Mouse (Mus musculus): ENCODE measurements around the gene Msrb3.

The Msrb3 gene

DNA sequence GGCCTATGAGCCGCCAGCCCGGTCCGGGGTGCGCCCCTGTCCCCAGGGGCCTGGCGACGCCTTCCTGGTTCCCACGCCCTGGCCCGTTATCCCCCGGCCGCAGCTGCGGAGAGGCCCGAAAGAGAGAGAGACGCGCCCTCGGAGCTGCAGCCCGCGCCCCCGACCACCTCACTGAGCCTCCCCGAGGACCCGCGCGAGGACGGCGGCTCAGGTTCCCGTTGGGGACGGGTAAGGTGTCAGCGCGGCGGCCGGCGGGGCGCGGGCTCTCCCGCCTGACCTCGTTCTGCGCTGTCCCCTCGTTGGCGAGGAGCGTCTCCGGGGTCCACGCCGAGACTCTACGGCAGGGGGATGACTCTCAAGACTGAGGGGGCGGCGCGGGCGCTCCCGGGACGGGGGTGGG lies 544 bp downstream of the Msrb3 start:
- no peak for DNase-seq (ENCODE audit: low spot score in 2 of 2)

GRCm38 (mm10) chr10:120895899-120896289 lies 3.0 kb downstream of the Msrb3 start:
- DNase-seq (ENCODE audit: low spot score in 2 of 2): peak in 1 of 2 experiments; percentile 10

DNA sequence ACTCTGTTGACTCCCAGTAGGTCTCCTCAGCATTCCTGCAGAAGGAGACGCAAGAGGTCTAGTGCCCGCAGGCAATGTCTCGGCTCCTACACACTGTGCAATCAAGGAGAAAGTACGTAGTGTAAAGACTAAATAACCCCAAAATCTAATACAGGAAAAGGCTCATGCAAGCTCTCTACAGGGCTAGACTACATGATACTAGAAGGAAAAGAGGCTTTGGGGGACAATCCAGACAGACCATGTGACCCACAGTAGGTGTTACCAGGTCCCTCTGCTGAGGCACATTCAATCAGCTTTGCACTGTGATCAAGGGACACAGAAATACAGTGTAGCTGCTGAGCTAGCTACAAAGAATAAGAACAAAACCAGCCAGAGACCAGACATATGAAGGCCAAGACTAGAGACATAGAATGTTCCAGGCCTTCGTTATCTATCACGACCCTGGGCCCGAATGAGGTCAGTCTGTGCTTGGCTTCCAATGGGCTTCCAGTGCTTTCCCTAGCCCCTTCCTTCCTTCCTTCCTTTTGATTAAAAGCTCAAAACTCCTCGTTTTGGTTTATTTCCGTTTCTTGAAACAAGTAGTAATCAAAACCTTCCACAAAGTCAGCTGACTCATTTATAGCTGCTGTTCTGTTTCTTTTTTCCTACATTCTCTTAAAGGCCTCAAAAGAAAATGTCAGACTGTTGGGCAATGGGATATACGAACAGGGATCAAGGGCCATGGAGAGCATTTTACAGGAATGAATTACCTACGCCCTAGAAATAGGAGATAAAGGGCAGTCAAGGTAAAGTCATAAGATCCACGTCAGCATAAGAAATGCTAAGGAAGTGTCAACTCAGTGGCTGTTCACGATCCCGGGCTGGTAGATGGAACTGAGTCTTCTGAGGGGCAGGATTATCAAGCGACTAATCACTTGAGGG lies 3.7 kb downstream of the Msrb3 start:
- DNase-seq (ENCODE audit: low spot score in 2 of 2): peak in 1 of 2 experiments; percentile 18

DNA sequence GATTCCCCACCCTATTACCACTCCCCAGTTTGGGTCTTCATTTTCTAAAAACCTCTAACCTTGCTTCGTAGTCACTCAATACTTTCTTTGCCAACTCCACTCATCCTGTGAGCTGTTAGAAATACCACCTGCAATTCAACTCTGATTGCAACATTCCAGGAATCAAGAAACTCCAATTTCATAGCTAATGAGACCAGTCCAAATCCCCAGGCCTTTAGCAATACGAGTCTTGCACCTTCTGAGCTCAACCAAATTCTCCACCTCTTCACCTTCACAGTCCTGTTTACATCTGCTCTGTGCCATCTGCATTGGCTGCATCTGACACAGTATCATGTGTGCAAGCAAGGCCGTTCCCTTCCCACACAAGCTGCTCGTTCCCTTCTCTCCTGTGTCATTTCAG lies 5.0 kb downstream of the Msrb3 start:
- peak in 1 of 2 experiments; percentile 2 for DNase-seq (ENCODE audit: low spot score in 2 of 2)

DNA sequence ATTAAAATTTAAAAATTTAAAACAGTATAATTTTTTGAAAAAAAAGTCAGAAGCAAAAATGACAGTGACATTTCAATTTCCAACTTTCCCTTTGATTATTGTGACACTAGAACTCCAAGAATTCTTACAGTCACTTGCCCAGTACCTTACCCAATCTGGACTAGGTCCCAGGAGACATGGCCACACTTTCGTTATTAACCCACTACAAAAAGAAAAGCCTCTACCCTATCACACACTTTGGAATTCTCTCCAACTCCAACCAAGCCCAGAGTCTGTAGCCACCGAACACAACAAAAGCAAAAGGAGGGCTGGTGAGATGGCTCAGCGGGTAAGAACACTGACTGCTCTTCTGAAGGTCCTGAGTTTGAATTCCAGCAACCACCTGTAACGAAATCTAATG lies 7.8 kb downstream of the Msrb3 start:
- peak in 1 of 2 experiments; percentile 2 for DNase-seq (ENCODE audit: low spot score in 2 of 2)

GRCm38 (mm10) chr10:120890592-120890991 lies 8.3 kb downstream of the Msrb3 start:
- DNase-seq (ENCODE audit: low spot score in 2 of 2): peak in 1 of 2 experiments; percentile 3

DNA sequence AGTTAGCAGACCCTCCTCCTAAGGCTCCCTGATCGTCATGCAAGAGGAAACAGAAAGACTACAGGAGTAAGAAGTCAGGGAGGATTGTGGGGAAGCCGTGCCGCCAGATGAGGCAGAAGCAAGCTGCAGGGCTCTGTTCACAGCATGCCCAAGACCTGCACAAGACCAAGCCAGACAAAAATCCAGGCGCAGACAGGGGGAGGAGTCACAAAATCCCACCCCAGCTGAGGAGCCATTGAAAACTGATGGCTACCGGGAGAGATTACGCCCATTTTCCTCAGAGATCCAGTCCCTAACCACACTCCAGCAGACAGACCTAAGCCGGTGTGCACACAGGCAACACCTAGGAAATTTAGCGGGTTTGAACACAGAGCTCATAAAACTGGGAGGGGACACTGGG lies 10.4 kb downstream of the Msrb3 start:
- DNase-seq (ENCODE audit: low spot score in 2 of 2): no peak

DNA sequence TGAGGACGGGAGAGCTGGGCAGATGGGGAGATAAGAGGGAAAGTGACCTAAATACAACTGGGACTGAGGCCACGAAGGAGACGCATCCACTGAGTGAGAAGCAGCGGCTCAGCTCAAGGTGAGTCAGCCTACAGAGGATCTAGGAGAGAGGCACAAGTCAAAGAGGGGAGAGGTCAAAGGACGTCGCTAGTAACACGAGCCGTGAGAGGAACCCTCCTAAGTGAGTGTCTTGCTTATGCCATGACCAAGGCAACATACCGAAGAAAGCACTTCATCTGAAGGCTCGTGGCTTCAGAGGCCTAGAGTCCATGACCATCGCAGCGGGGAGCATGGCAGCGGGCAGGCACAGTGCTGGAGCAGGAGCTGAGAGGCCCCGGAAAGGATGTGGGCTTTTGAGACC lies 14.7 kb downstream of the Msrb3 start:
- DNase-seq (ENCODE audit: low spot score in 2 of 2): no peak

- no peak for DNase-seq (ENCODE audit: low spot score in 2 of 2)
These were observed 15.2 kb downstream of the Msrb3 start for GRCm38 (mm10) chr10:120883732-120884131.

DNA sequence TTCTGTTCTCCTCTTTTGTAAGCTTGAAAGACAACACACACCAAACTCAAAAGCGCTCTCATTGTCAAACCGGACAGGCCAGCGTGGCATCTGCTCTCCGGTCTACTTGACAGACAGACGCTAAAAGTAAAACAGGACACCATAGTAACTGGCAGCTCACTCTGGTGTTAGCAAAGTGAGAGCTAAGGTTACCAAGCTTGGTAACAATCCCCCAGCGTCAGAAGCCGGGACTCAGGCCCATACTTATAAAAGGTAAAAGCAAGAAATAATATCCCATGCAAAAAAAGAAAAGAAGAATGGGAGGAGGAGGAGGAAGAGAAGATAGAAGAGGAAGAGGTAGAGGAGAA lies 15.9 kb downstream of the Msrb3 start:
- DNase-seq (ENCODE audit: low spot score in 2 of 2): no peak

DNA sequence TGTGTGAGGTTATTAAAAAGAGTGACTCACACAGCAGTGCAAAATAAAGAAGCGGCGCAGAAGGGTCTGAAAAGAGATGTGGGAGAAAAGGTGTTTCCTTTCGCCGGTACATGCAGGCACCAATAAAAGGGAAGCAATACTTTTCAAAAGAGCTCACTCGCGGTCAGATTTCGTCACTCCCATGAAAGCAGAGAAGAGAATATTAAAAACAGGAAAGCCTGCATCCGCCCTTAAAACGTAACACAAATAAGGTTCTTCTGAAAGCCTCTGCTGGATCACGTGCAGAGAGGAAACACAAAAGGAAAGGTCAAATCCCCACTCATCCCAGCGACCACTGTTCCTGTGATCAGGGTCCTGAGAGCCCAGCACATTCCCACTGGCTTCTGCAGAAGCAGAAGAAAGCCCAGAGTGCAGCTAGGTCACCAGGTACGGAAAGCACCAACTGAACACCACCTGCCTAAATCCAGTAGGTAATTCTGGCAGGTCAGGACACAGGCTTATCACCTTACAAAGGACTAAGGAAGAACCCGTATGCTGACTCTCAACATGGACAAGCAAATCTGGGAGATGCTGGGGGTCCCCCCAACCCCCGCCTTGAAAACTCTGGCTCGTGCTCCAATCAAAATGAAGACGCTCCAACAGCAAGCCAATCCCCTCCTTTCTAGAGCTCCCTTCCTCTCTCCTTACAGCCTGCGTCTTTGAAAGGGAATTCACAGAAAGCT lies 16.4 kb downstream of the Msrb3 start:
- DNase-seq (ENCODE audit: low spot score in 2 of 2): peak; percentile 68 to 72

- DNase-seq (ENCODE audit: low spot score in 2 of 2): no peak
These were observed 22.2 kb downstream of the Msrb3 start for GRCm38 (mm10) chr10:120876549-120877270.

DNA sequence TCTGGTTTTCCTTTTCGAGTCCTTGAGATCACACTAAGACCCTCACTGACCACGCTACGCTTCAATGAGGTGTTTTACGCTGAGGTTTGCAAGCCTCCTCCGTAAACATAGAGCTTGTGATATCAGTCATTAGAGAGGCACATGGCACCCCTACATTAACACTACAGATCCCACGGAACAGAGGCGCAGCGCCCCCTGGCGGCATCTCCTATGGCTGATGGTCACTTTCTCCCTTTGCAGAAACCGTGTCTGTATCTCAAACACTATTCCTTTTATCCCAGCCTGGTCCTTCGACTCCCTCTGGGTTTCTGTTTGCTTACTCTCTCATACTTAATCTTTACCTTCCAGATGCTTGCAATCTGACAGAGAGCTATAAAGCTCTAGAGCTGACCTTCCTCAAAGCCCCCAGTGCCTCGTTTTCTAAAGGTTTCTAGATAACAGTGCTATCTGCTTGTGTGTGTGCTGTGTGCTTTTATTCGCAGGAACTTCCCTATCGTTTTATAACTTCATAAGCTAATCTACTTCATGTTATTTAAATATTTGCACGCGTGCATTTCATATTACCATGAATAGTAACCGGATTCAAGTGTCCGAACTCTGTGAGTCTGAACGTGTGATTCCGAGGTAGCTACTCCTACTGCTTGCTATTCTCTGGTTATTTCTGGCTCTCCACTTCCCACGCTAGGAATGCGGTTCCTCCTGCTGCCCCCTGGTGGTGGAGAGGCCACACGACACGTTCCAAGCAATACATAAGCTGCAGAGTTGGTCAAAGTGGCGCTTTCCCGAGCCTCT lies 23.0 kb downstream of the Msrb3 start:
- DNase-seq (ENCODE audit: low spot score in 2 of 2): peak; percentile 88 to 92

DNA sequence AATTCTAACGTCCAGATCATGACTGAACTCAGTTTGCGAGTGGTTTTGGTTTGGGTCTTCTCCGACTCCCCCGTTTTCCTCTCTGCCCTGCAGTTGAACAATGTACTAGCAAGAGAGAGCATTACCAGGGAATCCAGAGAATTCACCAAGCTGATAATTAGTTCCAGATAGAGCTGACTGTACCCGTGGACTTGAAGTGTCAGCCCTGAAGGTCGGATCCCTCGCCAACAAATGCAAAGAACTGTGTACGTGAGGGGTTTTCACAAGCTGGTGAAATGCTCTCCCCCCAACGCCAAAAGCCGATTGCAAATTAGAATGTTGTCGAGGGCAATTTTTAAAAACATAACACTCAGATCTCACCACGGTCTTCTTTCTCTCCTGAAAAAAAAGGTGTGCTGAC lies 24.6 kb downstream of the Msrb3 start:
- DNase-seq (ENCODE audit: low spot score in 2 of 2): no peak

DNA sequence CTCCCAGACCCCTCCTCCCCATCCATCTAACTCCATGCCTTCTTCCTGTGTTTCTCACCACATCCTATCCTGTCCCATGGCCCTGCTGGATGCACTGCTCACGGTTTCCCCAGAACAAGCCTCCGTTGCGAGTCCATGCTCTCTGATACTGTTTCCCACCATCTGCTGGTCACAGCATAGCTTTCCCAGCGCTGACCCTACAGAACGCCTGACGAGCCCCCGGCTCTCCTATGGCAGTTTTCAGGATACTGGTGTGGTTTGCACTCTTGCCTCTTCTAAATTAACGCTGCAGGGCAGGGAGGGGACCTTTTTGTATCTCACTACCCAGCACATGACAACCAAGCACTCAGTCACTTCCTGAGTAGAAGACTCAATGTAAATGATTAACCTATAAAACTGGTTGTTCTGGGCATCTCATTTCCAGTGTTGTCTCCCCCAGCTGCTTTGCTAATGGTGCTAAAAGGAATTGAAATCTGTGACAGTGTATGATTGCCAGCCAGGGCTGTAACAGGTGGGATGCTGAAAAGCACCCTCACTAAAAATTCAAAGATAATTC lies 25.2 kb downstream of the Msrb3 start:
- DNase-seq (ENCODE audit: low spot score in 2 of 2): no peak

- DNase-seq (ENCODE audit: low spot score in 2 of 2): no peak
These were observed 26.4 kb downstream of the Msrb3 start for GRCm38 (mm10) chr10:120872483-120872862.

DNA sequence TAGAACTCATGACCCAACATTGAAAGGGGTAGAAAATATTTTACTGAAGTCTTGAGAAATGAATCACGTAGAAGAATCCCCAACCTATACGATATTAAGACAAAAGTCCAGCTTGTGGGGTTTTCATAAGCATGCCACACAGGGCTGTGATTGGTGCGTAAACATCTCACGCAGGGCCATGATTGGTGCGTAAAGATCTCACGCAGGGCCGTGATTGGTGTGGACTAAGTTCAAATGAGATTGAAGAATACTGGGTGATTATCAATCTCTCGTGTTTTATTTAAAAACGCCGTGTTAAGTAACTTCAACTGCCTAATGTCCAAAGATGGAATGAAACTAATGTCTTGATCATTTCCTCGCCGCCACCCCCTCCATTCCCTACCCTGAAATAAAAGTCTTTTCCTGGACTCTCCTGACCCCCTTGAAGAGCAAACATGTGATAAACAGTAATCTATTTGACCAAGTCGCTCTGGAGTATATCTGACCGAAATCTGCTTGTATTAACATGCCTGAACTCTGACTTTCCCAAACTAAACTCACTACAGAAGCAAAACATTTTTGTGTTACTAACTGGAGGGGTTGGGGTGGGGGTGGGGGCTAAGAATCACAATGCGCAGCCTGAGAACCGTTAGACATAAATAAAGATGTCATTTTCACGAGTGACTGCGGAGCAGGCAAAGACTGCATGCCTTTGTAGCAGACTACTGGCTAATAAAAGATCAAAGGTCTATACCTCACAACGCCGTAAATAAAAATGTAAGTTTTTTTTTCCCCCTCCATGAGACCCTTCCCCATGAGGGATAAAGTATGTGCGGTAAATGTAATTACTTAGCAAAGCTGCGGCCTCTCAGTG lies 27.0 kb downstream of the Msrb3 start:
- DNase-seq (ENCODE audit: low spot score in 2 of 2): no peak

GRCm38 (mm10) chr10:120871096-120871495 lies 27.8 kb downstream of the Msrb3 start:
- DNase-seq (ENCODE audit: low spot score in 2 of 2): no peak

GRCm38 (mm10) chr10:120869241-120869775 lies 29.6 kb downstream of the Msrb3 start:
- no peak for DNase-seq (ENCODE audit: low spot score in 2 of 2)

GRCm38 (mm10) chr10:120864446-120864845 lies 34.5 kb downstream of the Msrb3 start:
- DNase-seq (ENCODE audit: low spot score in 2 of 2): peak; percentile 73 to 86
